Mouse (Mus musculus) urinary bladder, postnatal 36 days (tissue): ENCODE data around the gene Slc8b1.

Source experiments
- DNase-seq, 2 experiments: peaks; one replicate each; pipeline ENCODE4 v3.0.0; 2022; ENCODE audit warnings: low spot score in 2 of 2, mixed read lengths in 1 of 2

The Slc8b1 gene

GRCm38 (mm10) chr5:120510982-120511642 is at the start of gene Slc8b1:
Gene Slc8b1 (plus strand): TSS chr5:120511168.
- peak; percentile 97 to 98 for DNase-seq

- DNase-seq = no peak
Observed at GRCm38 (mm10) chr5:120461902-120462301, 49.1 kb upstream of the Slc8b1 start.

DNA sequence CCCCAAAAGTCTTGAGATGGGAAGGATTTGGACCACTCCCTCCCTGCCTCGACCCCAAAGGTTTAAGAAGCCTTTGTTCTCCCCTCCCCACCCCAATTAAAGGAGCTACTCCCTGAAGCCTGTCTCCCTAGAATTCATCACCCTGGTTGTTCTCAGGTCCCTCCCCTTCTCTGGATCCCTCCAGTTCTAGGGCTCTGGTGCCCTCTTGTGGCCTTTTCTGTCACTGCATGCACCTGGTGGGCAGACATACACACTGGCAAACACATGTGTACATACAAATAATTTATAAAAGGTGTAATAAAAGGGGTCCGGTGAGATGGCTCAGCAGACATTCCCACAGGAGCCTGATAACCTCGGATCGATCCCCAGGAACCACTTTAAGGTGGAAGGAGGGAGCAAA is 46.6 kb upstream of the Slc8b1 start:
- no peak for DNase-seq

DNA sequence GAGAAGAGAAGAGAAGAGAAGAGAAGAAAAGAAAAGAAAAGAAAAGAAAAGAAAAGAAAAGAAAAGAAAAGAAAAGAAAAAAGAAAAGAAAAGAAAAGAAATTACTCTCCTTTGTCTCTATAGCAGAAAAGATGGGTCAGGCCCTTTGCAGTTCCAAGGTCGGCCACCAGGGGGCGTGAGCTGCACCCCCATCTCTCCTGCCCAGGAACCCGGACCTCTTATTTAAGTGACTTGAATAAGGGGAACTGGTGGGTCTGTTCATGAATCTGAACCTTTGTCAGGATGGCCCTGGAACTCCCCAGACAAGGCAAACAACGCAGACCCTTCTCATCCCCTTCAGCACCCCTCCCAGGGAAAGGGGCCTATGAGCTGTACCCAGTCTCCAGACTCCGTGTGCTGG is 45.9 kb upstream of the Slc8b1 start:
- DNase-seq = peak in 1 of 2 experiments; percentile 18

DNA sequence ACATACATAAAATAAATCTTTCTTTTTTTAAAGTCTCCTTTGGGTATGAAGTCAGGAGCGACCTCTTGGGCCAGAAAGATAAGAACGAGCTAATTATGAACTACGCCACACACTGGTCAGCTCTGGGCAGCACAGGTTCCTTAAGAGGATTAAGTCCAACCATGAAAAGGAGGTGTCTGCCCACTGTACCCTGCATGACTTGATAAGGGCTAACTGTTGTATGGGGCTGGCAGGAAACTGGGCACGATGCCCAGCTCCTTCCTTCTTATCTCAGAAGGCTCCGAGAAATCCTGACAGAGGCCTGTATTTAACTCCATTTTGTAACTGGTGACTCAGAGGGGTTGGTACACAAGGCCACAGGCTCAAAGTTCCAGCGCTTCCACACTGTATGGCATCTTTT is 45.1 kb upstream of the Slc8b1 start:
- DNase-seq = peak; percentile 30 to 64

DNA sequence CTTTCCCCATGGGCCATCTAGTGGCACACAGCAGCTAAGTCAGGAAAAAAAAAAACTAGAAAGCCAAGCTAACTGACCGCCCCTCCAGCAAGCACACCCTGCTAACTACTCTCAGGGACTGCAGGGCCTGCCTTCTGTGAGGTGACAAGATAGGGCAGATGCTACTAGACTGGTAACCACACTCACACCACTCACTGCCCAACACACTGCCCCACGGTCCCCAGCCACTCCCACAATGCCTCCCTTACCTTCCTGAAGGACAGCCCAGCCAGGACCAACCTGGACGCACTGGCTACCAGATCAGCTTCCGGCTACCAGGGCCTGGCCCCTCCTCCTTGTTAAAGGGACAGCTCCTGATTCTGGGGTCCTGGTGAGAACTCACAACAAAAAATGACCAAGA is 43.9 kb upstream of the Slc8b1 start:
- peak in 1 of 2 experiments; percentile 22 for DNase-seq

- DNase-seq = no peak
Observed at GRCm38 (mm10) chr5:120468336-120468735, 42.6 kb upstream of the Slc8b1 start.

GRCm38 (mm10) chr5:120468830-120469229 is 42.1 kb upstream of the Slc8b1 start:
- DNase-seq = no peak

- DNase-seq = no peak
Observed at GRCm38 (mm10) chr5:120471538-120471937, 39.4 kb upstream of the Slc8b1 start.

DNA sequence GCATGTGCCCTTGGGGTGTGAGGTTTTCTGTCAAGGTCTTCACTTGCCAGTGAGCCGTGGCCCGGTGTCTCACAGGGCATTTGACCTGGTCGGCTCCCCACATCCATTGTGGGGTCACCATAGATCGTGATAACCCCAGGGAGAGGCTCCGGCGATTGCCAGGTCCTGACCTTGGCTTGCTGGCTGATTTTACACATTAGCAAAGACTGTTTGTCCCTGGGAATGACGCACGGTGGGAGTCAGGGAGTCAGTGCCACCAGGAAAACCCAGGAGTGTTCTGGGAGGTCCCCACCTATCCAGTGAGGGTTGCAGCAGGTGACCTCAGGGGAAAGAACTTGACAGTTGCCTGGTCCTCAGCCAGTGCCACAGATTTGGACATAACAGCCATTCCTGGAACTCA is 38.2 kb upstream of the Slc8b1 start, which contains the start of gene Sdsl:
TSS of gene Sdsl (minus strand) at position 41 of the 400 bp plus-strand sequence.
- no peak for DNase-seq

DNA sequence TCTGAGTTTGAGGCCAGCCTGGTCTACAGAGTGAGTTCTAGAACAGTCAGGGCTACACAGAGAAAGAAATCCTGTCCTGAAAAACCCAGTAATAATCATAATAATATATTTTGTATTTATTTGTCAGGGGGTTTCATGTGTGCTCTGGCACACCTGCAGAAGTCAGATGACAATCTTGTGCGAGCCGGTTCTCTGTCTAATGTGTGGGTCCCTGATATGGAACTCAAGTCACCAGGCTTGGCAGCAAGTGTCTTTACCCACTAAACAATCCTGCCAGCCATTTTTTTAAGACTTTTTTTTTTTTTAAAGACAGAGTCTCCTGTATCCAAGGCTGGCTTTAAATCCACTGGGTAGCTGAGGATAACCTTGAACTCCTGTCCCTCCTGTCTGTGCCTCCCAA is 37.6 kb upstream of the Slc8b1 start:
- DNase-seq = no peak

DNA sequence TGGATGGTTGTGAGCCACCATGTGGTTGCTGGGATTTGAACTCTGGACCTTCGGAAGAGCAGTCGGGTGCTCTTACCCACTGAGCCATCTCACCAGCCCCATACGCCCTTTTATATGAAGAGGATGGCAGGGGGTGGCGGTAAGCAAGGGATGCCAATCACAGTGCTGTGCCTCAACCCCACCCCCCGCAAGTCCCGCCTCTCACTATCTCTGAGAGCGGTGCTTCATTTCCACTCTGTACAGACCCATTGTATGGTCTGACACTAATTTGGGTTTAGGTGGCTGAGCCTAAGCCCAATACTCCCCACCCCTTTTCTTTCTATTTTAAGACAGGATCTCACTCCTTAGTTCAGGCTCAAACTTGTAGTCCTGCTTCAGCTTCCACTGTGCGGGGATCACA is 35.1 kb upstream of the Slc8b1 start:
- no peak for DNase-seq

DNA sequence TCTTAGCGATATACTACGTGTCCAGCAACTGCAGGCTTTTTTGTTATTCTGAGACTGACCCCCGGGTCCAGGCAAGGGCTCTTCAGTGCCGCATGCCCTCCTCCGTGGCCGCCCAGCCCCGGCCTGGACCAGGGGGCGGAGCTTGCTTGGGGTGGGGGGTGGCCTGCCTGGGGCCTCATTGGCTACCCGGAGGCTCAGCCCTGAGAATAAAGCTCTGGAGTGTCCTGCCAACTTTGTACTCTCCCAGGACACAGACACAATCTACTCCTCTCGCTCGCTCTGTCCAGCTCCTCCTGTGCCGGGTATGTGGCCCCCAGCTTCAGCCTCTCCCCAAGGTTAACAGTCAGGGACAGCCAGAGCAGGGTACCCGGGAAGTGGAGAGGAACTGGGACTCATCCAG is 34.7 kb upstream of the Slc8b1 start, which contains the start of gene Sds:
TSS of gene Sds (plus strand) at position 231 of the 400 bp plus-strand sequence.
- no peak for DNase-seq

GRCm38 (mm10) chr5:120477993-120478392 is 33.0 kb upstream of the Slc8b1 start:
- DNase-seq = no peak

- no peak for DNase-seq
Observed at GRCm38 (mm10) chr5:120479538-120479937, 31.4 kb upstream of the Slc8b1 start.

- no peak for DNase-seq
Observed at GRCm38 (mm10) chr5:120481205-120481604, 29.8 kb upstream of the Slc8b1 start.

- no peak for DNase-seq
Observed at GRCm38 (mm10) chr5:120483399-120483798, 27.6 kb upstream of the Slc8b1 start.

DNA sequence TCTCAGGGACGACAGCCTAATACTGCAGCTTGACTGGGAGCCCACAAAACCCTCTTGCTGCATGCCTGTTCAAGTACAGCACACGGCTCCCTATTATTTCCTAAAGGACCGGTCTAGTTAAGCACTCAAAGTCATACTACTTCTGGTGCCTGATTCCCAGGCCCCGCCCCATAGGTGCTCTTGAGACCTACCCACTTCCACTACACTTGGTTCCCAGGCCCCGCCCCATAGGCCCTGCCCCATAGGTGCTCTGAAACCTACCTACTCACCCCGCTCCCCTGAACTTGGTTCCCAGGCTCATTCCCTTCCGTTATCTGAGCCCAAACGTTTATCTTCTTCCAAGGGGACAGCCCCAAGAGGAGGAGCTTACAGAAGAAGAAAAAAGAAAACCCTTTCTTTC is 23.1 kb upstream of the Slc8b1 start:
- no peak for DNase-seq

GRCm38 (mm10) chr5:120490679-120491192 is 20.2 kb upstream of the Slc8b1 start:
- peak in 1 of 2 experiments; percentile 41 for DNase-seq

GRCm38 (mm10) chr5:120492437-120492836 is 18.5 kb upstream of the Slc8b1 start:
- DNase-seq = no peak

DNA sequence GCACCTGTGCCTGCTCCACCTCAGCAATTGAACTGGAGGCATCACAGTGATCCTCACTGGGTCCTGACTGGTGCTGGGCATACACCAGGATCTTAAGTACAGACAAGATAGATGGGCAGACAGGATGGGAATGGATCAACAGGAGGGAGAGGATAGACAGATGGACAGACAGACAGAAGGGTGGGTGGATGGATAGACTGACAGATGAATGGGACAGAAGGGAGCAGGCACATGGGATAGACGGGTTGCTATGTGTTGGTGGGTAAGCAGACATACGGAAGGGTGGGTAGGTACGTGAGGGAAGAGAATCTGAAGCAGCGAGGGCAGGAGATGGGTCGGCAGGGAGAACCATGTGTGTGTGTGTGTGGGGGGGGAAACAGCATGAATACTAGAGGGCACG is 17.5 kb upstream of the Slc8b1 start:
- DNase-seq = no peak

DNA sequence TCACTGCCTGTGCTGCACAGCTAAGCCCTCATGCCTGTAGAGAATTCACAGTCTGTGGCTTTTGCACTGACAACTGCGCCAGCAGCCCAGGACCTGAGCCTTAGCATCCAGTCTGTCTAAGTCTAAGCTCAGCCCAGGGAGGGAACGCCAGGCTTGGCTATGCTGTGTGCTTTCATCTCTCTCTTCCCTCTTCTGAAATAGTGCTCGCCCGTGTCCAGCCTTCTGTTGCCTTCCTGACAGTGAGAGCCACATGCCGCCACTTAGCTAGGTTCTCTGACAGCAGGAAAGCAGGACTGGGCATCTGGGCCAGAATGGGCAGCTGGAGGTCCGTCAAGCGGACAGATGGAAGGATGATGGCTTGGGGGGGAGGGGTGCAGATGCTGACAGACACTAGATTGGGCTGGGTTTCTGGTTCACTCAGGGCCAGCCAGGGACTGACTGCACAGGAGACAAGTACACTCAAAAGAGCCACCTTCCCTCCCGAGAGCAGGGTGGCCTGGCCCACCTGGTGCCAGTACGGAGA is 17.0 kb upstream of the Slc8b1 start:
- no peak for DNase-seq

DNA sequence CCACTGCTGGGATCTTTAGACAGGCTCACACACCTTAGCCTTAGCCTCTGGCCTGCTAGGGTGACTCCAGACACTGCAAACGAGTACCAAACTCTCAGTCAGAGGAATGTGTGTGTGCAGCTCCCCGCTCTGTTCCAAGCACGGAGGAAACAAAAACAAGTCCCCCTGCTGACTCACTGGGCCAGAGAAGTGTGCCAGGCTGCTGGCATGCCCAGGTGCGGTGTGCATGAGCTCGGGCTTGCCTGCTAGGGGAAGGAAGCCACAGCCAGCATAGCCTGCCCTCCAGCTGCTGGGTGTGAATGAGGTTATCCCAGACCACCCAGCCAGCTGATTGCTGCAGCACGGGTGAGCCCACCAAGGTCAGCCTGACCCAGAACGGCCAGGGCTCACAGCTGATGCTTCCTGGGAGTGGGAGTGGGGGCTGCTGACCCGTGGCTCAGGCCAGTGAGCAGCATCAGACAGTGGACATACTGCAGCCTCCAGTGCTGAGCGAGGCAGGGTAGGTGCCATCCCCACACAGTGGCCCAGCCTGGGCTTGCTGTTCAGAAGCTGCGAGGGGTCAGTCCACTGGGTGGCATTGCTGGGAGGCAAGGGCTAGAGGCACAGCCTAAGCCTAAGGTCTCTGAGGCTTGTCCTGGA is 15.8 kb upstream of the Slc8b1 start:
- DNase-seq = peak; percentile 39 to 66
